Mouse (Mus musculus) lung, adult 2 months (tissue): ENCODE results near the gene Ttc38. TPM values are rescaled to one million over a fixed set of nuclear protein-coding genes. Genes with fewer than 3 reads are reported as not detected.
A peak's percentile ranks its signal among the peaks of the same experiment; 100 is the strongest.

Experiments
- DNase-seq: peaks from one replicate; pipeline ENCODE4 v3.0.0; 2022
- H3K4me1 ChIP-seq: fragments of 200-500 bp; 2 replicates; pipeline ENCODE4 v1.6.1; 2011; ENCODE audit warnings: low read length; ENCODE audit not compliant: control insufficient read depth, insufficient read depth
- H3K4me3 ChIP-seq: fragments of 200-500 bp; replicated peaks from 2 replicates; pipeline ENCODE3; 2011; ENCODE audit warnings: low read depth, mild to moderate bottlenecking, control low read depth, low read length; ENCODE audit errors: extremely low read depth
- CTCF ChIP-seq: fragments of 200-500 bp; IDR thresholded peaks from 2 replicates; pipeline ENCODE4 v1.5.1; 2011; ENCODE audit warnings: mild to moderate bottlenecking, low read length, control low read depth; ENCODE audit not compliant: insufficient read depth
- POLR2A ChIP-seq: fragments of 200-500 bp; IDR thresholded peaks from 2 replicates; pipeline ENCODE4 v1.6.1; 2011; ENCODE audit warnings: low read depth, mild to moderate bottlenecking, control low read depth, low read length, borderline replicate concordance; ENCODE audit errors: extremely low read depth
- WGBS: fragments of 180-500 bp; shearing (Covaris S2); methylation state at CpG from one replicate; pipeline ENCODE4 v1.1.7; 2018; 5-methylcytosine and 5-hydroxymethylcytosine counted together
- polyA plus RNA-seq: library from polyadenylated mRNA; depleted of rRNA; stranded (reverse); fragments of >200 nt; gene quantifications from 2 replicates; pipeline ENCODE4 v1.2.3, GENCODE M21; 2012

Ttc38 gene
- polyA plus RNA-seq, 1 experiment, result 13.0 TPM

GRCm38 (mm10) chr15:85885606-85886005 lies 53.5 kb downstream of the Ttc38 start:
- DNase-seq, result no peak
- Histone ChIP-seq H3K4me3 (no peak overlapping the region), H3K4me1 (no peaks in the 10 kb centered on the region)
- TF ChIP-seq CTCF, result no peak
- no peak for TF ChIP-seq POLR2A
- 81% methylated on average over 5 of the region's 5 CpGs for WGBS

- DNase-seq, result no peak
- Histone ChIP-seq H3K4me3 (no peak overlapping the region), H3K4me1 (no peaks in the 10 kb centered on the region)
- WGBS, result 90% methylated on average over 4 of the region's 4 CpGs
- no peak for TF ChIP-seq CTCF
- TF ChIP-seq POLR2A, result no peak
Measured at GRCm38 (mm10) chr15:85889235-85889634, 57.1 kb downstream of the Ttc38 start.

GRCm38 (mm10) chr15:85891971-85892370 lies 59.9 kb downstream of the Ttc38 start:
- 65% methylated on average over 10 of the region's 10 CpGs for WGBS
- TF ChIP-seq CTCF (no peak), POLR2A (no peak)
- Histone ChIP-seq H3K4me3 (no peak overlapping the region), H3K4me1 (no peaks in the 10 kb centered on the region)
- DNase-seq, result no peak

- 88% methylated on average over 13 of the region's 13 CpGs for WGBS
- DNase-seq, result no peak
- Histone ChIP-seq H3K4me1 (no peaks in the 10 kb centered on the region), H3K4me3 (no peak overlapping the region)
- TF ChIP-seq POLR2A (no peak), CTCF (no peak)
Measured at GRCm38 (mm10) chr15:85892498-85893118, 60.5 kb downstream of the Ttc38 start.

- DNase-seq, result no peak
- TF ChIP-seq POLR2A (no peak), CTCF (no peak)
- 83% methylated on average over 7 of the region's 7 CpGs for WGBS
- H3K4me3 ChIP-seq, result no peak overlapping the region
- no peaks in the 10 kb centered on the region for H3K4me1 ChIP-seq
Measured at GRCm38 (mm10) chr15:85893871-85894270, 61.8 kb downstream of the Ttc38 start.

GRCm38 (mm10) chr15:85896284-85896683 lies 64.2 kb downstream of the Ttc38 start:
- TF ChIP-seq CTCF, result peak; percentile 98
- no peak for TF ChIP-seq POLR2A
- Histone ChIP-seq H3K4me3 (no peak overlapping the region), H3K4me1 (no peaks in the 10 kb centered on the region)
- peak; percentile 82 for DNase-seq
- 21% methylated on average over 8 of the region's 8 CpGs for whole genome bisulfite sequencing

- no peak overlapping the region for H3K4me3 ChIP-seq
- 78% methylated on average over 10 of the region's 10 CpGs for WGBS
- TF ChIP-seq CTCF, result no peak
- TF ChIP-seq POLR2A, result no peak
- no peak for DNase-seq
- H3K4me1 ChIP-seq, result no peaks in the 10 kb centered on the region
Measured at GRCm38 (mm10) chr15:85897113-85897512, 65.0 kb downstream of the Ttc38 start.

- TF ChIP-seq POLR2A (no peak), CTCF (no peak)
- Histone ChIP-seq H3K4me1 (no peaks in the 10 kb centered on the region), H3K4me3 (no peak overlapping the region)
- no peak for DNase-seq
- 50% methylated on average over 5 of the region's 6 CpGs for WGBS
Measured at GRCm38 (mm10) chr15:85899396-85899795, 67.3 kb downstream of the Ttc38 start.

GRCm38 (mm10) chr15:85900318-85900717 lies 68.2 kb downstream of the Ttc38 start:
- 84% methylated on average over 8 of the region's 8 CpGs for WGBS
- Histone ChIP-seq H3K4me3 (no peak overlapping the region), H3K4me1 (no peaks in the 10 kb centered on the region)
- no peak for TF ChIP-seq POLR2A
- no peak for DNase-seq

- WGBS, result 77% methylated on average over 12 of the region's 12 CpGs
- no peak for DNase-seq
- Histone ChIP-seq H3K4me1 (no peaks in the 10 kb centered on the region), H3K4me3 (no peak overlapping the region)
- no peak for TF ChIP-seq POLR2A
- TF ChIP-seq CTCF, result no peak
Measured at GRCm38 (mm10) chr15:85900801-85901200, 68.7 kb downstream of the Ttc38 start.
